ENCODE assay signal across 8 mouse cellular contexts in genomic region chr9:22411002-22411857, GRCm38 (mm10). TPM values are rescaled to one million over a fixed set of nuclear protein-coding genes. Genes with fewer than 3 reads are reported as not detected.
A peak's percentile ranks its signal among the peaks of the same experiment; 100 is the strongest.
DNase-seq lines count a peak whose midpoint lies in the region; ATAC-seq and TF ChIP-seq lines count a peak whose summit lies in the region.

9530077C05Rik (plus strand) TSS chr9:22411513.

- H3K4me3 ChIP-seq in heart, embryonic 14.5 days (ENCODE audit: control insufficient read depth in 1 of 2, insufficient read depth in 1 of 2, low read depth in 1 of 2, low read length in 2 of 2): peak within 1 kb of the TSS; percentile 50 to 59
- peak within 1 kb of the TSS; percentile 64 for H3K4me3 ChIP-seq in liver, embryonic 11.5 days (ENCODE audit: low read depth, low read length)
- H3K4me3 ChIP-seq in myocyte: peak within 1 kb of the TSS; percentile 25

- no peaks in the 10 kb centered on the region for H3K79me2 ChIP-seq in myocyte (ENCODE audit: control insufficient read depth, insufficient read depth)

- no peaks in the 10 kb centered on the region; the same call in 1 of the 2 replicates for H3K27me3 ChIP-seq in heart, embryonic 14.5 days (ENCODE audit: control insufficient read depth, insufficient read depth, low read length)
- no peaks in the 10 kb centered on the region for H3K27me3 ChIP-seq in liver, embryonic 11.5 days (replicated peaks; ENCODE audit: control insufficient read depth, insufficient read depth, low read length)
- no peaks in the 10 kb centered on the region for H3K27me3 ChIP-seq in myocyte (ENCODE audit: control insufficient read depth, insufficient read depth, insufficient read length)

- no peaks in the 10 kb centered on the region for H3K9me3 ChIP-seq in heart, embryonic 14.5 days (ENCODE audit: control insufficient read depth, low read length)
- no peaks in the 10 kb centered on the region for H3K9me3 ChIP-seq in liver, embryonic 11.5 days (ENCODE audit: control insufficient read depth, low read length)

- no peaks in the 10 kb centered on the region; a peak in 1 of 4 replicates for H3K4me1 ChIP-seq in heart, embryonic 14.5 days (ENCODE audit: control insufficient read depth in 2 of 2, insufficient read depth in 2 of 2, low read length in 2 of 2)
- peaks cover 2% of the 10 kb centered on the region; the same call in 1 of the 2 replicates for H3K4me1 ChIP-seq in liver, embryonic 11.5 days (replicated peaks; ENCODE audit: control insufficient read depth, insufficient read depth, low read length)

- H3ac ChIP-seq in myocyte (ENCODE audit: control insufficient read depth, insufficient read length): no peak within 1 kb of the TSS

- TF ChIP-seq POLR2A in myocyte (IDR thresholded peaks at IDR 0.05; ENCODE audit: insufficient read length, low read depth): peak; percentile 36

- peak; percentile 92 for ATAC-seq in heart, embryonic 14.5 days (ENCODE audit: insufficient number of reproducible peaks, insufficient read depth, low FRiP score, low read depth)
- peak; percentile 99 for ATAC-seq in liver, embryonic 11.5 days (replicated peaks; ENCODE audit: low FRiP score)

- WGBS in heart, embryonic 14.5 days: under 1% methylated on average over 43 of the region's 43 CpGs
- WGBS in liver, embryonic 11.5 days: 1% methylated on average over 43 of the region's 43 CpGs

- DNase-seq in CD8-positive naive resting alpha-beta T cell, adult 2 months (ENCODE audit: low read depth in 2 of 2, low spot score in 2 of 2): peak; percentile 85 to 92
- DNase-seq in c-Kit-negative CD71-positive TER-119-positive erythroid progenitor cells, embryonic 14.5 days (ENCODE audit: low read depth, low spot score): peak; percentile 91
- peak; percentile 89 for DNase-seq in fibroblast of lung, adult 2 months (ENCODE audit: low read depth)
- peak; percentile 98 for DNase-seq in kidney, postnatal 10 days
- peak; percentile 92 for DNase-seq in liver, embryonic 11.5 days (ENCODE audit: low spot score)
- peak; percentile 94 to 96 for DNase-seq in spleen, postnatal 4 days (ENCODE audit: low spot score in 2 of 2)

- H3K27ac ChIP-seq in heart, embryonic 14.5 days (replicated peaks in 1 of 2; ENCODE audit: control insufficient read depth in 1 of 2, insufficient read depth in 1 of 2, low read depth in 2 of 2, low read length in 2 of 2): no peak within 1 kb of the TSS
- H3K27ac ChIP-seq in liver, embryonic 11.5 days (ENCODE audit: low read depth, low read length): no peak within 1 kb of the TSS

- H3K9ac ChIP-seq in heart, embryonic 14.5 days (ENCODE audit: low read length): peak within 1 kb of the TSS; percentile 72
- H3K9ac ChIP-seq in liver, embryonic 11.5 days (ENCODE audit: low read depth, low read length): peak within 1 kb of the TSS; percentile 71

- H3K36me3 ChIP-seq in heart, embryonic 14.5 days (ENCODE audit: control insufficient read depth, insufficient read depth, low read length): no peaks in the 10 kb centered on the region
- no peaks in the 10 kb centered on the region for H3K36me3 ChIP-seq in liver, embryonic 11.5 days (ENCODE audit: control insufficient read depth, insufficient read depth, low read length)
- no peaks in the 10 kb centered on the region for H3K36me3 ChIP-seq in myocyte (ENCODE audit: control insufficient read depth, insufficient read depth)

- peak within 1 kb of the TSS; percentile 90 for H3K4me2 ChIP-seq in heart, embryonic 14.5 days (ENCODE audit: low read length)
- H3K4me2 ChIP-seq in liver, embryonic 11.5 days: peak within 1 kb of the TSS; percentile 93
- peak within 1 kb of the TSS; percentile 83 for H3K4me2 ChIP-seq in myocyte (ENCODE audit: low read depth)

TF ChIP-seq in myocyte, 11 proteins besides CTCF, POLR2A, EP300 and RAD21:
- peak in 1 of 3 experiments; percentile 38 for TF ChIP-seq MYOG (IDR thresholded peaks at IDR 0.05; ENCODE audit: control insufficient read depth in 1 of 3, insufficient read depth in 1 of 3, insufficient read length in 2 of 3, low read depth in 2 of 3)
- TF ChIP-seq POLR2AphosphoS2 (IDR thresholded peaks at IDR 0.05; ENCODE audit: insufficient read length, low read depth): no peak
- peak in 1 of 3 experiments; percentile 17 for TF ChIP-seq MYOD1 (IDR thresholded peaks at IDR 0.05; ENCODE audit: control insufficient read depth in 1 of 3, insufficient read length in 2 of 3, low read depth in 2 of 3)

RNA-seq across cellular contexts. Expression of gene 9530077C05Rik, which starts in this region (rescaled TPM):
- 1.9 and 2.2 TPM in 2 replicates for polyA plus RNA-seq in heart, embryonic 14.5 days (2014; fragmentation: Nextera tagmentation; extraction: Ambion mirVana)
- polyA plus RNA-seq in liver, embryonic 11.5 days (2014; fragmentation: Nextera tagmentation; extraction: Ambion mirVana): 2.5 and 3.6 TPM in 2 replicates
- 0.46 TPM for polyA plus RNA-seq in myocyte (2012; fragmentation: generic; extraction: Trizol)
